ENCODE assay signal across 16 mouse cellular contexts in genomic region chr5:77287901-77288300, GRCm38 (mm10).
"Had no signal": no experiment of that assay in that cellular context is flagged by ENCODE, and none has a peak within 500 bp of the region (broad histone marks: within the 10 kb centered on the region; RNA-seq: fewer than 3 reads in every experiment).

No protein-coding gene starts in this region.

- H3K27me3 ChIP-seq: liver, embryonic 15.5 days; megakaryocyte, embryonic 14.5 days; midbrain, embryonic 15.5 days; neural tube, embryonic 13.5 days had no signal

- H3K9ac ChIP-seq: liver, embryonic 15.5 days; midbrain, embryonic 15.5 days; neural tube, embryonic 13.5 days had no signal

- H3K27ac ChIP-seq: kidney, postnatal 0 days; limb, embryonic 10.5 days; liver, embryonic 15.5 days; macrophage; midbrain, embryonic 15.5 days; neural tube, embryonic 13.5 days had no signal

- H3K4me1 ChIP-seq: liver, embryonic 15.5 days; midbrain, embryonic 15.5 days; neural tube, embryonic 13.5 days had no signal

- H3K9me3 ChIP-seq: limb, embryonic 10.5 days; liver, embryonic 15.5 days; megakaryocyte, embryonic 14.5 days; midbrain, embryonic 15.5 days; neural tube, embryonic 13.5 days had no signal

- H3K4me2 ChIP-seq: liver, embryonic 11.5 days; liver, embryonic 15.5 days; midbrain, embryonic 11.5 days; midbrain, embryonic 15.5 days; neural tube, embryonic 13.5 days had no signal

- DNase-seq: lung, adult 2 months; lung, postnatal 10 days; retina, postnatal 1 day; right cerebral cortex, postnatal 4 days; spleen, adult 18-20 months; thymus, adult 18-20 months; thymus, postnatal 14 days had no signal

- H3K4me3 ChIP-seq: limb, embryonic 10.5 days; liver, embryonic 15.5 days; megakaryocyte, embryonic 14.5 days; midbrain, embryonic 15.5 days; neural tube, embryonic 13.5 days had no signal

- ATAC-seq: midbrain, embryonic 15.5 days had no signal
